Mouse (Mus musculus) myocyte (in vitro differentiated cells): Measurements from ENCODE around the gene Ifi47.

ENCODE experiments used
- CEBPB ChIP-seq: IDR thresholded peaks from 2 replicates; pipeline ENCODE4 v1.6.1; 2011; ENCODE audit warnings: mild to moderate bottlenecking, moderate library complexity; ENCODE audit not compliant: poor library complexity, insufficient read depth, severe bottlenecking
- E2F4 ChIP-seq: IDR thresholded peaks from one replicate; pipeline ENCODE4 v1.6.1; 2011; ENCODE audit warnings: mild to moderate bottlenecking, control low read depth, moderate library complexity; ENCODE audit not compliant: insufficient read depth
- MAX ChIP-seq: IDR thresholded peaks from one replicate; pipeline ENCODE4 v1.6.1; 2011; ENCODE audit warnings: low read depth, mild to moderate bottlenecking, control low read depth
- MYOG ChIP-seq, 3 experiments: IDR thresholded peaks; one replicate each; pipeline ENCODE4 v1.6.1; 2011; ENCODE audit warnings: control low read depth in 2 of 3, low read depth in 2 of 3, mild to moderate bottlenecking in 2 of 3; ENCODE audit not compliant: insufficient read length in 2 of 3, control insufficient read depth in 1 of 3, insufficient read depth in 1 of 3
- POLR2A ChIP-seq: IDR thresholded peaks from one replicate; pipeline ENCODE4 v1.6.1; 2011; ENCODE audit warnings: low read depth, mild to moderate bottlenecking, control low read depth, moderate library complexity; ENCODE audit not compliant: insufficient read length
- SRF ChIP-seq: IDR thresholded peaks from one replicate; pipeline ENCODE4 v1.6.1; 2011; ENCODE audit warnings: low read depth; ENCODE audit not compliant: control insufficient read depth, insufficient read length
- TCF12 ChIP-seq: IDR thresholded peaks from one replicate; pipeline ENCODE4 v1.6.1; 2011; ENCODE audit warnings: mild to moderate bottlenecking, control low read depth; ENCODE audit not compliant: poor library complexity, insufficient read depth, severe bottlenecking

GRCm38 (mm10) chr11:49086858-49087361 lies 10.5 kb downstream of the Ifi47 start:
- TF ChIP-seq MAX (no peak), POLR2A (no peak), MYOG (IDR thresholded peaks at IDR 0.05; ENCODE audit: control insufficient read depth in 1 of 3, insufficient read depth in 1 of 3, insufficient read length in 2 of 3, low read depth in 2 of 3) (no peak), SRF (no peak), CEBPB (no peak), TCF12 (no peak), E2F4 (no peak)
